Mouse (Mus musculus): ENCODE data around the gene Panx3. TPM values are rescaled to one million over a fixed set of nuclear protein-coding genes. Genes with fewer than 3 reads are reported as not detected.

Panx3 gene
- polyA plus RNA-seq, 1 experiment from 2014 or later, result not detected

- Histone ChIP-seq H3K27ac (ENCODE audit: low read depth, low read length) (no peak overlapping the region), H3K27me3 (ENCODE audit: control insufficient read depth, insufficient read depth, low read length) (no peaks in the 10 kb centered on the region), H3K9me3 (ENCODE audit: control insufficient read depth, low read length) (no peaks in the 10 kb centered on the region), H3K4me1 (ENCODE audit: control insufficient read depth, insufficient read depth, low read length) (no peaks in the 10 kb centered on the region), H3K4me3 (ENCODE audit: low read length) (no peak overlapping the region), H3K9ac (ENCODE audit: low read depth, low read length) (no peak overlapping the region), H3K36me3 (ENCODE audit: control insufficient read depth, insufficient read depth, low read length) (no peaks in the 10 kb centered on the region), H3K4me2 (replicated peaks; ENCODE audit: low read depth, low read length) (no peak overlapping the region)
- no peak for ATAC-seq (ENCODE audit: low FRiP score, low TSS enrichment)
- 11% methylated on average over 3 of the region's 3 CpGs for WGBS
These were observed 42.9 kb downstream of the Panx3 start for GRCm38 (mm10) chr9:37626103-37626567.

GRCm38 (mm10) chr9:37625641-37626040, 43.4 kb downstream of the Panx3 start:
- no peak overlapping the region for H3K9ac ChIP-seq (ENCODE audit: low read depth, low read length)
- no peak for ATAC-seq (ENCODE audit: low FRiP score, low TSS enrichment)
- WGBS, result 27% methylated on average over 7 of the region's 7 CpGs

GRCm38 (mm10) chr9:37625129-37625528, 43.9 kb downstream of the Panx3 start:
- 44% methylated on average over 3 of the region's 3 CpGs for WGBS

More at GRCm38 (mm10) chr9:37625641-37626040, 43.4 kb downstream of the Panx3 start:
- Histone ChIP-seq H3K36me3 (ENCODE audit: control insufficient read depth, insufficient read depth, low read length) (no peaks in the 10 kb centered on the region), H3K4me2 (replicated peaks; ENCODE audit: low read depth, low read length) (no peak overlapping the region), H3K27me3 (ENCODE audit: control insufficient read depth, insufficient read depth, low read length) (no peaks in the 10 kb centered on the region), H3K4me1 (ENCODE audit: control insufficient read depth, insufficient read depth, low read length) (no peaks in the 10 kb centered on the region), H3K9me3 (ENCODE audit: control insufficient read depth, low read length) (no peaks in the 10 kb centered on the region), H3K4me3 (ENCODE audit: low read length) (no peak overlapping the region), H3K27ac (ENCODE audit: low read depth, low read length) (no peak overlapping the region)

GRCm38 (mm10) chr9:37624502-37624901, 44.5 kb downstream of the Panx3 start:
- Histone ChIP-seq H3K36me3 (ENCODE audit: control insufficient read depth, insufficient read depth, low read length) (no peaks in the 10 kb centered on the region), H3K9me3 (ENCODE audit: control insufficient read depth, low read length) (no peaks in the 10 kb centered on the region), H3K4me1 (ENCODE audit: control insufficient read depth, insufficient read depth, low read length) (no peaks in the 10 kb centered on the region), H3K27me3 (ENCODE audit: control insufficient read depth, insufficient read depth, low read length) (no peaks in the 10 kb centered on the region), H3K9ac (ENCODE audit: low read depth, low read length) (no peak overlapping the region), H3K4me2 (replicated peaks; ENCODE audit: low read depth, low read length) (no peak overlapping the region), H3K4me3 (ENCODE audit: low read length) (no peak overlapping the region), H3K27ac (ENCODE audit: low read depth, low read length) (no peak overlapping the region)
- WGBS, result 73% methylated on average over 1 of the region's 1 CpGs
- ATAC-seq (ENCODE audit: low FRiP score, low TSS enrichment), result no peak

More at GRCm38 (mm10) chr9:37625129-37625528, 43.9 kb downstream of the Panx3 start:
- H3K4me1 ChIP-seq (ENCODE audit: control insufficient read depth, insufficient read depth, low read length), result no peaks in the 10 kb centered on the region
- ATAC-seq (ENCODE audit: low FRiP score, low TSS enrichment), result no peak
- H3K9ac ChIP-seq (ENCODE audit: low read depth, low read length), result no peak overlapping the region
- H3K27me3 ChIP-seq (ENCODE audit: control insufficient read depth, insufficient read depth, low read length), result no peaks in the 10 kb centered on the region
- H3K9me3 ChIP-seq (ENCODE audit: control insufficient read depth, low read length), result no peaks in the 10 kb centered on the region
- no peak overlapping the region for H3K4me2 ChIP-seq (replicated peaks; ENCODE audit: low read depth, low read length)
- H3K36me3 ChIP-seq (ENCODE audit: control insufficient read depth, insufficient read depth, low read length), result no peaks in the 10 kb centered on the region
- H3K27ac ChIP-seq (ENCODE audit: low read depth, low read length), result no peak overlapping the region
- H3K4me3 ChIP-seq (ENCODE audit: low read length), result no peak overlapping the region

- H3K4me1 ChIP-seq (ENCODE audit: control insufficient read depth, insufficient read depth, low read length), result no peaks in the 10 kb centered on the region
- no peak overlapping the region for H3K9ac ChIP-seq (ENCODE audit: low read depth, low read length)
- no peaks in the 10 kb centered on the region for H3K9me3 ChIP-seq (ENCODE audit: control insufficient read depth, low read length)
- 83% methylated on average over 3 of the region's 3 CpGs for WGBS
- H3K4me3 ChIP-seq (ENCODE audit: low read length), result no peak overlapping the region
- H3K27ac ChIP-seq (ENCODE audit: low read depth, low read length), result no peak overlapping the region
- ATAC-seq (ENCODE audit: low FRiP score, low TSS enrichment), result no peak
- H3K27me3 ChIP-seq (ENCODE audit: control insufficient read depth, insufficient read depth, low read length), result no peaks in the 10 kb centered on the region
- H3K4me2 ChIP-seq (replicated peaks; ENCODE audit: low read depth, low read length), result no peak overlapping the region
- H3K36me3 ChIP-seq (ENCODE audit: control insufficient read depth, insufficient read depth, low read length), result no peaks in the 10 kb centered on the region
These were observed 45.1 kb downstream of the Panx3 start for GRCm38 (mm10) chr9:37623981-37624380.

GRCm38 (mm10) chr9:37621290-37621689, 47.7 kb downstream of the Panx3 start:
- no peak for ATAC-seq (ENCODE audit: low FRiP score, low TSS enrichment)
- Histone ChIP-seq H3K4me2 (replicated peaks; ENCODE audit: low read depth, low read length) (no peak overlapping the region), H3K4me1 (ENCODE audit: control insufficient read depth, insufficient read depth, low read length) (no peaks in the 10 kb centered on the region), H3K36me3 (ENCODE audit: control insufficient read depth, insufficient read depth, low read length) (no peaks in the 10 kb centered on the region), H3K27me3 (ENCODE audit: control insufficient read depth, insufficient read depth, low read length) (peaks cover 4% of the 10 kb centered on the region; the same call in 1 of the 2 replicates), H3K27ac (ENCODE audit: low read depth, low read length) (no peak overlapping the region), H3K9me3 (ENCODE audit: control insufficient read depth, low read length) (no peaks in the 10 kb centered on the region), H3K9ac (ENCODE audit: low read depth, low read length) (no peak overlapping the region), H3K4me3 (ENCODE audit: low read length) (no peak overlapping the region)
- 89% methylated on average over 6 of the region's 6 CpGs for whole genome bisulfite sequencing

GRCm38 (mm10) chr9:37616770-37617169, 52.3 kb downstream of the Panx3 start:
- Histone ChIP-seq H3K36me3 (ENCODE audit: control insufficient read depth, insufficient read depth, low read length) (no peaks in the 10 kb centered on the region), H3K9me3 (ENCODE audit: control insufficient read depth, low read length) (no peaks in the 10 kb centered on the region), H3K27ac (ENCODE audit: low read depth, low read length) (no peak overlapping the region), H3K4me3 (ENCODE audit: low read length) (no peak overlapping the region), H3K4me1 (ENCODE audit: control insufficient read depth, insufficient read depth, low read length) (peaks cover 6% of the 10 kb centered on the region; the same call in 1 of the 2 replicates), H3K4me2 (replicated peaks; ENCODE audit: low read depth, low read length) (no peak overlapping the region), H3K27me3 (ENCODE audit: control insufficient read depth, insufficient read depth, low read length) (peaks cover 4% of the 10 kb centered on the region; the same call in 1 of the 2 replicates), H3K9ac (ENCODE audit: low read depth, low read length) (no peak overlapping the region)
- ATAC-seq (ENCODE audit: low FRiP score, low TSS enrichment), result no peak
- WGBS, result 72% methylated on average over 2 of the region's 2 CpGs

- no peaks in the 10 kb centered on the region for H3K9me3 ChIP-seq (ENCODE audit: control insufficient read depth, low read length)
- no peaks in the 10 kb centered on the region for H3K36me3 ChIP-seq (ENCODE audit: control insufficient read depth, insufficient read depth, low read length)
- H3K27me3 ChIP-seq (ENCODE audit: control insufficient read depth, insufficient read depth, low read length), result peaks cover 4% of the 10 kb centered on the region; the same call in 1 of the 2 replicates
- no peak overlapping the region for H3K4me2 ChIP-seq (replicated peaks; ENCODE audit: low read depth, low read length)
- no peak overlapping the region for H3K4me3 ChIP-seq (ENCODE audit: low read length)
- 72% methylated on average over 5 of the region's 5 CpGs for WGBS
- H3K9ac ChIP-seq (ENCODE audit: low read depth, low read length), result no peak overlapping the region
- no peak for ATAC-seq (ENCODE audit: low FRiP score, low TSS enrichment)
- no peak overlapping the region for H3K27ac ChIP-seq (ENCODE audit: low read depth, low read length)
- H3K4me1 ChIP-seq (ENCODE audit: control insufficient read depth, insufficient read depth, low read length), result peaks cover 6% of the 10 kb centered on the region; the same call in 1 of the 2 replicates
These were observed 53.8 kb downstream of the Panx3 start for GRCm38 (mm10) chr9:37615220-37615619.

GRCm38 (mm10) chr9:37614316-37614715, 54.7 kb downstream of the Panx3 start:
- Histone ChIP-seq H3K4me1 (ENCODE audit: control insufficient read depth, insufficient read depth, low read length) (peaks cover 6% of the 10 kb centered on the region; the same call in 1 of the 2 replicates), H3K27me3 (ENCODE audit: control insufficient read depth, insufficient read depth, low read length) (peaks cover 4% of the 10 kb centered on the region; the same call in 1 of the 2 replicates), H3K27ac (ENCODE audit: low read depth, low read length) (no peak overlapping the region), H3K36me3 (ENCODE audit: control insufficient read depth, insufficient read depth, low read length) (no peaks in the 10 kb centered on the region), H3K4me3 (ENCODE audit: low read length) (no peak overlapping the region), H3K9ac (ENCODE audit: low read depth, low read length) (no peak overlapping the region), H3K4me2 (replicated peaks; ENCODE audit: low read depth, low read length) (peak overlapping the region; percentile 81; the same call in 1 of the 2 replicates), H3K9me3 (ENCODE audit: control insufficient read depth, low read length) (no peaks in the 10 kb centered on the region)
- ATAC-seq (ENCODE audit: low FRiP score, low TSS enrichment), result peak; percentile 3; the same call in 1 of the 2 replicates

Measured in kidney, embryonic 14.5 days (tissue).